Mouse (Mus musculus) MEL (cell line): ENCODE data around the gene Msrb1. TPM values are rescaled to one million over a fixed set of nuclear protein-coding genes. Genes with fewer than 3 reads are reported as not detected.

Source experiments
- polyA plus RNA-seq, 2 experiments: library from polyadenylated mRNA; stranded (reverse) in 1 of 2; unstranded in 1 of 2; fragments of >175 nt in 1 of 2; fragments of >200 nt in 1 of 2; gene quantifications; 2 replicates each; pipeline versions ENCODE4 v1.2.1 to v1.2.4; 2012; ENCODE audit warnings: low replicate concordance in 2 of 2, low read depth in 1 of 2; ENCODE audit not compliant: insufficient read length in 2 of 2, insufficient read depth in 1 of 2, missing spikeins in 1 of 2
- total RNA-seq: library from RNA; depleted of rRNA; stranded (reverse); fragments of 300-350 nt; gene quantifications from 2 replicates; pipeline ENCODE4 v1.2.3, GENCODE M21; 2012; rRNA removed

Gene Msrb1
- total and polyA plus RNA-seq, 3 experiments = 31.9 to 58.6 TPM; not detected in 1

Other genes starting within 250 kb of the Msrb1 start
- 0.04 and 0.07 TPM in 2 replicates for gene Caskin1, start 248.0 kb upstream of the Msrb1 start, total RNA-seq
- under 1 TPM in 1 of 2 experiments, not detected in 1; 0.38 TPM for gene Caskin1, start 248.0 kb upstream of the Msrb1 start, polyA plus RNA-seq
- 118 and 121 TPM in 2 replicates for gene Traf7, start 208.7 kb upstream of the Msrb1 start, total RNA-seq
- 100 to 1,000 TPM in 1 of 2 experiments, not detected in 1; 261 TPM for gene Traf7, start 208.7 kb upstream of the Msrb1 start, polyA plus RNA-seq
- gene Rab26, start 202.4 kb upstream of the Msrb1 start, total RNA-seq = 0.89 and 1.0 TPM in 2 replicates
- gene Rab26, start 202.4 kb upstream of the Msrb1 start, polyA plus RNA-seq = 1 to 10 TPM in 1 of 2 experiments, not detected in 1; 1.1 TPM
- gene Pkd1, start 186.8 kb upstream of the Msrb1 start, total RNA-seq = 10.3 and 10.6 TPM in 2 replicates
- 10 to 100 TPM in 1 of 2 experiments, not detected in 1; 10.7 TPM for gene Pkd1, start 186.8 kb upstream of the Msrb1 start, polyA plus RNA-seq
- 44.0 and 48.8 TPM in 2 replicates for gene Tsc2, start 104.0 kb upstream of the Msrb1 start, total RNA-seq
- 10 to 100 TPM in 1 of 2 experiments, not detected in 1; 99.2 TPM for gene Tsc2, start 104.0 kb upstream of the Msrb1 start, polyA plus RNA-seq
- 26.1 and 31.4 TPM in 2 replicates for gene Nthl1, start 104.0 kb upstream of the Msrb1 start, total RNA-seq
- gene Nthl1, start 104.0 kb upstream of the Msrb1 start, polyA plus RNA-seq = 100 to 1,000 TPM in 1 of 2 experiments, 10 to 100 TPM in 1; 32.0 to 262 TPM
- gene Slc9a3r2, start 86.3 kb upstream of the Msrb1 start, total RNA-seq = 0.75 and 0.96 TPM in 2 replicates
- gene Slc9a3r2, start 86.3 kb upstream of the Msrb1 start, polyA plus RNA-seq = 1 to 10 TPM in 1 of 2 experiments, not detected in 1; 3.5 TPM
- gene Npw, start 78.2 kb upstream of the Msrb1 start, total RNA-seq = not detected in 2 replicates
- not detected for gene Npw, start 78.2 kb upstream of the Msrb1 start, polyA plus RNA-seq
- 21.9 and 22.2 TPM in 2 replicates for gene Zfp598, start 67.0 kb upstream of the Msrb1 start, total RNA-seq
- 10 to 100 TPM; 59.0 to 80.4 TPM for gene Zfp598, start 67.0 kb upstream of the Msrb1 start, polyA plus RNA-seq
- gene Syngr3, start 46.7 kb upstream of the Msrb1 start, total RNA-seq = 0.15 TPM in 1 of 2 replicates, not detected in the other
- gene Syngr3, start 46.7 kb upstream of the Msrb1 start, polyA plus RNA-seq = under 1 TPM in 1 of 2 experiments, not detected in 1; 0.68 TPM
- gene Gfer, start 40.5 kb upstream of the Msrb1 start, total RNA-seq = 78.6 and 86.8 TPM in 2 replicates
- 10 to 100 TPM in 1 of 2 experiments, not detected in 1; 83.0 TPM for gene Gfer, start 40.5 kb upstream of the Msrb1 start, polyA plus RNA-seq
- gene Noxo1, start 40.4 kb upstream of the Msrb1 start, total RNA-seq = 0.39 and 0.62 TPM in 2 replicates
- 1 to 10 TPM in 1 of 2 experiments, not detected in 1; 2.4 TPM for gene Noxo1, start 40.4 kb upstream of the Msrb1 start, polyA plus RNA-seq
- gene Tbl3, start 29.0 kb upstream of the Msrb1 start, total RNA-seq = 102 and 103 TPM in 2 replicates
- 100 to 1,000 TPM in 1 of 2 experiments, not detected in 1; 111 TPM for gene Tbl3, start 29.0 kb upstream of the Msrb1 start, polyA plus RNA-seq
- 0.23 and 0.26 TPM in 2 replicates for gene Rnf151, start 18.6 kb upstream of the Msrb1 start, total RNA-seq
- gene Rnf151, start 18.6 kb upstream of the Msrb1 start, polyA plus RNA-seq = under 1 TPM in 1 of 2 experiments, not detected in 1; 0.40 TPM
- 3,755 and 4,516 TPM in 2 replicates for gene Rps2, start 18.5 kb upstream of the Msrb1 start, total RNA-seq
- gene Rps2, start 18.5 kb upstream of the Msrb1 start, polyA plus RNA-seq = 1,000 to 10,000 TPM in 1 of 2 experiments, not detected in 1; 1,852 TPM
- gene Ndufb10, start 12.2 kb upstream of the Msrb1 start, total RNA-seq = 258 and 292 TPM in 2 replicates
- gene Ndufb10, start 12.2 kb upstream of the Msrb1 start, polyA plus RNA-seq = 100 to 1,000 TPM in 1 of 2 experiments, not detected in 1; 230 TPM
- gene Rpl3l, start 8.8 kb upstream of the Msrb1 start, total RNA-seq = 0.12 and 0.13 TPM in 2 replicates
- gene Rpl3l, start 8.8 kb upstream of the Msrb1 start, polyA plus RNA-seq = under 1 TPM in 1 of 2 experiments, not detected in 1; 0.24 TPM
- not detected in 2 replicates for gene Hs3st6, start 16.3 kb downstream of the Msrb1 start, total RNA-seq
- not detected for gene Hs3st6, start 16.3 kb downstream of the Msrb1 start, polyA plus RNA-seq
- gene Meiob, start 67.6 kb downstream of the Msrb1 start, total RNA-seq = 0.15 TPM in 1 of 2 replicates, not detected in the other
- gene Meiob, start 67.6 kb downstream of the Msrb1 start, polyA plus RNA-seq = under 1 TPM in 1 of 2 experiments, not detected in 1; 0.11 TPM
- gene Hagh, start 103.5 kb downstream of the Msrb1 start, total RNA-seq = 32.3 and 49.6 TPM in 2 replicates
- gene Hagh, start 103.5 kb downstream of the Msrb1 start, polyA plus RNA-seq = 10 to 100 TPM in 1 of 2 experiments, not detected in 1; 37.5 TPM
- gene Fahd1, start 113.7 kb downstream of the Msrb1 start, total RNA-seq = 2.0 and 2.7 TPM in 2 replicates
- gene Fahd1, start 113.7 kb downstream of the Msrb1 start, polyA plus RNA-seq = 1 to 10 TPM in 1 of 2 experiments, not detected in 1; 4.7 TPM
- not detected in 2 replicates for gene Igfals, start 129.4 kb downstream of the Msrb1 start, total RNA-seq
- gene Igfals, start 129.4 kb downstream of the Msrb1 start, polyA plus RNA-seq = under 1 TPM in 1 of 2 experiments, not detected in 1; 0.04 TPM
- 109 and 141 TPM in 2 replicates for gene Nubp2, start 149.7 kb downstream of the Msrb1 start, total RNA-seq
- gene Nubp2, start 149.7 kb downstream of the Msrb1 start, polyA plus RNA-seq = 100 to 1,000 TPM in 1 of 2 experiments, not detected in 1; 191 TPM
- 27.2 and 34.5 TPM in 2 replicates for gene Spsb3, start 150.0 kb downstream of the Msrb1 start, total RNA-seq
- 10 to 100 TPM in 1 of 2 experiments, not detected in 1; 30.2 TPM for gene Spsb3, start 150.0 kb downstream of the Msrb1 start, polyA plus RNA-seq
- 19.5 and 26.8 TPM in 2 replicates for gene Eme2, start 158.4 kb downstream of the Msrb1 start, total RNA-seq
- gene Eme2, start 158.4 kb downstream of the Msrb1 start, polyA plus RNA-seq = 10 to 100 TPM in 1 of 2 experiments, not detected in 1; 15.1 TPM
- 60.1 and 74.8 TPM in 2 replicates for gene Mrps34, start 158.5 kb downstream of the Msrb1 start, total RNA-seq
- 10 to 100 TPM in 1 of 2 experiments, not detected in 1; 82.0 TPM for gene Mrps34, start 158.5 kb downstream of the Msrb1 start, polyA plus RNA-seq
- 24.4 and 29.1 TPM in 2 replicates for gene Nme3, start 159.9 kb downstream of the Msrb1 start, total RNA-seq
- 10 to 100 TPM in 1 of 2 experiments, not detected in 1; 22.1 TPM for gene Nme3, start 159.9 kb downstream of the Msrb1 start, polyA plus RNA-seq
- gene Mapk8ip3, start 200.3 kb downstream of the Msrb1 start, total RNA-seq = 16.9 and 22.8 TPM in 2 replicates
- gene Mapk8ip3, start 200.3 kb downstream of the Msrb1 start, polyA plus RNA-seq = 10 to 100 TPM in 1 of 2 experiments, not detected in 1; 44.5 TPM
- gene Jpt2, start 224.0 kb downstream of the Msrb1 start, total RNA-seq = 31.7 and 35.5 TPM in 2 replicates
- 10 to 100 TPM in 1 of 2 experiments, not detected in 1; 40.9 TPM for gene Jpt2, start 224.0 kb downstream of the Msrb1 start, polyA plus RNA-seq